Mouse (Mus musculus) forebrain, postnatal 0 days (tissue): ENCODE data around the gene Dscaml1. TPM values are rescaled to one million over a fixed set of nuclear protein-coding genes. Genes with fewer than 3 reads are reported as not detected.

Experiments
- ATAC-seq: fragments of 200-750 bp; cut with Nextera tagmentation; 2 replicates; pipeline ENCODE4 v1.8.0; 2017; ENCODE audit warnings: mild to moderate bottlenecking, moderate library complexity
- DNase-seq: peaks from one replicate; pipeline ENCODE4 v3.0.0-alpha.2; 2015
- H3K27ac ChIP-seq: fragments of 300-500 bp; sonication (generic); 2 replicates; pipeline ENCODE4 v1.5.1; 2014; ENCODE audit warnings: low read depth, mild to moderate bottlenecking, antibody characterized with exemption, low read length, moderate library complexity, mixed read lengths
- H3K27me3 ChIP-seq: fragments of 300-500 bp; sonication (generic); 2 replicates; pipeline ENCODE4 v1.6.1; 2014; ENCODE audit warnings: mild to moderate bottlenecking, low read length, mixed read lengths; ENCODE audit not compliant: insufficient read depth
- H3K36me3 ChIP-seq: fragments of 300-500 bp; sonication (generic); 2 replicates; pipeline ENCODE4 v1.6.1; 2014; ENCODE audit warnings: mild to moderate bottlenecking, moderate library complexity; ENCODE audit not compliant: insufficient read depth
- H3K4me1 ChIP-seq: fragments of 300-500 bp; sonication (generic); 2 replicates; pipeline ENCODE4 v1.6.1; 2014; ENCODE audit warnings: antibody characterized with exemption; ENCODE audit not compliant: insufficient read depth
- H3K4me2 ChIP-seq: fragments of 300-500 bp; sonication (generic); 2 replicates; pipeline ENCODE4 v1.6.1; 2014; ENCODE audit warnings: low read depth, mild to moderate bottlenecking, moderate library complexity
- H3K4me3 ChIP-seq: fragments of 300-500 bp; sonication (generic); 2 replicates; pipeline ENCODE4 v1.5.1; 2014; ENCODE audit warnings: low read depth, low read length, mixed read lengths
- H3K9ac ChIP-seq: fragments of 300-500 bp; sonication (generic); 2 replicates; pipeline ENCODE4 v1.6.1; 2014; ENCODE audit warnings: mild to moderate bottlenecking
- H3K9me3 ChIP-seq: fragments of 300-500 bp; sonication (generic); 2 replicates; pipeline ENCODE4 v1.6.1; 2016; ENCODE audit warnings: low read length
- CTCF ChIP-seq: sonication (generic); IDR thresholded peaks from 2 replicates; pipeline ENCODE4 v1.5.1; 2016; ENCODE audit warnings: antibody characterized with exemption, control low read depth, low read depth
- WGBS: fragments of 180-500 bp; shearing (Covaris S2); extraction: QIAGEN DNeasy Blood & Tissue Kit; methylation state at CpG from one replicate; pipeline ENCODE4 v1.1.7; 2014; 5-methylcytosine and 5-hydroxymethylcytosine counted together
- polyA plus RNA-seq: library from polyadenylated mRNA; unstranded; fragments of >200 nt; fragmentation: Nextera tagmentation; extraction: Ambion mirVana; gene quantifications from 2 replicates; pipeline ENCODE4 v1.2.1, GENCODE M21; 2015
- total RNA-seq: library from RNA; depleted of rRNA; stranded (reverse); fragments of >200 nt; gene quantifications from 2 replicates; pipeline ENCODE4 v1.2.3, GENCODE M21; 2014

Gene Dscaml1
- total and polyA plus RNA-seq, 2 experiments from 2014 or later, result 19.6 to 42.6 TPM

DNA sequence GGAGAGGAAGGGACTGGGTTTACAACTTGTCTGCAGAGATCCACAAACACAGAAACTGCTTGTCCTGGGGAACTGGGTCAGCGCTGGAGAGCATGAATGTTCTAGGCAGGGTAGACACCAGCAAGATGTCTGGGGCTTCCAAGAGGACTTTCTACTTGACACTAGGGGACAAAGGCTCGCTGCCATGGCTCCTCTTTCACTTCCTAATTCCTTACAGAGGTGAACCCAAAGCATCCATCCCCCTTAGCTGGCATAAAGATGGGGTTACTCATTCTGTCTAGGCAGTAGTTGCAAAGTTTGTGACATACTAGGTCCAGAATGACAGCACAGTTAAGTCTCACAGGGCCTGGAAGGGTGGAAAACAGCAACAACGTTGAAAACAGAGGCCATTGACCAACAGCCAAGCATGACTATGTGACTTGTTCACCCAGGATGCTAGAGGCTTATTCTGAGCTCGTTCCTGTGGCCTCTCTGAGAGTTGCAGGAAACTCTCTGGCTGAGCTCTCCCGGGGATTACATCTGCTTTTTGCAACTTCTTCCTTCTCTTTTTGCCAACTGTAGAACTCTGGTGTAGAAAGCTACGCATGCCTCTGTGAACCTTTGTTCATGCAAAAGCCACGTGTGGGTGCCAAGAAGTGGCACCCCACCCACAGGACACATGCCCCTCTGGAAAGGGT, 120.6 kb downstream of the Dscaml1 start:
- ATAC-seq (no peak), DNase-seq (no peak)
- H3K27me3 ChIP-seq, result no peaks in the 10 kb centered on the region
- no peaks in the 10 kb centered on the region for H3K36me3 ChIP-seq
- H3K9ac ChIP-seq, result no peak overlapping the region
- peaks cover 23% of the 10 kb centered on the region; the same call in 1 of the 2 replicates for H3K4me1 ChIP-seq
- no peaks in the 10 kb centered on the region for H3K9me3 ChIP-seq
- H3K4me3 ChIP-seq, result no peak overlapping the region
- 80% methylated on average over 7 of the region's 7 CpGs for WGBS
- H3K4me2 ChIP-seq, result no peak overlapping the region
- H3K27ac ChIP-seq, result no peak overlapping the region
- TF ChIP-seq CTCF, result no peak

DNA sequence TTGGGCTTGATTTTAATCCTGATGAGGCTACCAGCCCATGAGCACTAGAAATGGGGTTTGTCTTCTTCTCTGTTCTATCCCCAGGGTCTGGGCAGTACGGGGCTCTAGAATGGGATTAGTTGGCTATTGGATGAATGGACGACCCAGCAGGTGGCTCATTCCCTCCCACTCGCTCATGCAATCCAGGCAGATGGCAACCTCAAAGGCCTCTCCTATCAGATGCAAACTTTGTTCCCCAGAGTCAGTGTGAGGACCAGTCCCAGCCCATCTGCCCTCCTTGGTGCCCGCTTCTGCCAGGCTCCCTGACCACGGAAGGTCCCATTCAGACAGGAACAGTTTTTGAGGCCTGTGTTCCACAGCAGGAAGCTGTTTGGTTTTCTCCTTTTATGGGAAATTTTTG, 123.4 kb downstream of the Dscaml1 start:
- no peak overlapping the region for H3K9ac ChIP-seq
- no peak for DNase-seq
- 21% methylated on average over 5 of the region's 5 CpGs for WGBS
- no peak overlapping the region for H3K4me2 ChIP-seq
- no peaks in the 10 kb centered on the region for H3K27me3 ChIP-seq
- ATAC-seq, result peak; percentile 16; the same call in 1 of the 2 replicates
- H3K9me3 ChIP-seq, result no peaks in the 10 kb centered on the region
- H3K4me3 ChIP-seq, result no peak overlapping the region
- TF ChIP-seq CTCF, result no peak
- peak overlapping the region; percentile 80 for H3K27ac ChIP-seq
- H3K36me3 ChIP-seq, result no peaks in the 10 kb centered on the region
- H3K4me1 ChIP-seq, result peaks cover 25% of the 10 kb centered on the region; the same call in 1 of the 2 replicates

DNA sequence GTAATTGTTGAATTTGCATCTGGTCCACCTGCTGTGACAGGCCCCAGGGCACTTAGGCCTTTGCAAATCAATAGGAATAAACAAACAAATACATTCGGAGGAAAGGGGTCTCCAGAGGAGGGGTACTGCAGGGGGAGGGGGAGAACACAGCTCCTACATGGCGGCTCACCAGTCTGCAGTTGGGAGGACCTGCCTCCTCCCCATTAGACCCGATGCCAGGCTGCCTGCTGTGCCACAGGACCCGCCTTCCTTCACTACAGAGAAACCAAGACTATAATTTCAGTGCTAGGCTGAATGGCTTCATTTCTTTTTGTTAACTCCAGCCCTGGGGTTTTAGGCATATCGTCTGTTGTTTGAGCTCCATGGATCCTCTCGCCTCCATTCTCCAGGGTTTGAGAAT, 123.8 kb downstream of the Dscaml1 start:
- Histone ChIP-seq H3K9me3 (no peaks in the 10 kb centered on the region), H3K9ac (no peak overlapping the region; the same call in 1 of the 2 replicates), H3K27ac (peak overlapping the region; percentile 80), H3K27me3 (no peaks in the 10 kb centered on the region), H3K4me2 (no peak overlapping the region), H3K4me1 (peaks cover 29% of the 10 kb centered on the region; the same call in 1 of the 2 replicates), H3K36me3 (no peaks in the 10 kb centered on the region), H3K4me3 (no peak overlapping the region)
- DNase-seq, result peak; percentile 52
- TF ChIP-seq CTCF, result no peak
- WGBS, result 15% methylated on average over 6 of the region's 6 CpGs
- peak; percentile 76 for ATAC-seq

DNA sequence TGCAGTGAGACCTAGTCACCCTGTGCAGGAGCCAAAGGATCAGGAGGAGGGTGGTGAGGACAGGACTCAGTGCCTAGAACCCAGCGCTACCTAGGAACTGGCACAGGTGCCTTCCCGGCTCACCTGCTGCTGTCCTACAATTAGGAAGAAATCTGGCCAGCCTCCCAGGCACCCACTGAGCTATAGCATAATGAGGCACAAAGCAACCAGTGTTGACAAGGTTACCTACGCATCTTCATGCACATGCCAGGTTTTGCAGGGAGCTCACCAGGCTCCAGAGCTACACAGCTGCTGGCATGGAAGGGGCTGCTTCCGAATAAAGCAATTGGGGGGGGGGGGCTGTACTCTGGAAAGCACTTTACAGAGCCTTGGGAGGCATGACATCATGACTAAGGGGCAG, 124.2 kb downstream of the Dscaml1 start:
- ATAC-seq (peak; percentile 76), DNase-seq (peak; percentile 53)

DNA sequence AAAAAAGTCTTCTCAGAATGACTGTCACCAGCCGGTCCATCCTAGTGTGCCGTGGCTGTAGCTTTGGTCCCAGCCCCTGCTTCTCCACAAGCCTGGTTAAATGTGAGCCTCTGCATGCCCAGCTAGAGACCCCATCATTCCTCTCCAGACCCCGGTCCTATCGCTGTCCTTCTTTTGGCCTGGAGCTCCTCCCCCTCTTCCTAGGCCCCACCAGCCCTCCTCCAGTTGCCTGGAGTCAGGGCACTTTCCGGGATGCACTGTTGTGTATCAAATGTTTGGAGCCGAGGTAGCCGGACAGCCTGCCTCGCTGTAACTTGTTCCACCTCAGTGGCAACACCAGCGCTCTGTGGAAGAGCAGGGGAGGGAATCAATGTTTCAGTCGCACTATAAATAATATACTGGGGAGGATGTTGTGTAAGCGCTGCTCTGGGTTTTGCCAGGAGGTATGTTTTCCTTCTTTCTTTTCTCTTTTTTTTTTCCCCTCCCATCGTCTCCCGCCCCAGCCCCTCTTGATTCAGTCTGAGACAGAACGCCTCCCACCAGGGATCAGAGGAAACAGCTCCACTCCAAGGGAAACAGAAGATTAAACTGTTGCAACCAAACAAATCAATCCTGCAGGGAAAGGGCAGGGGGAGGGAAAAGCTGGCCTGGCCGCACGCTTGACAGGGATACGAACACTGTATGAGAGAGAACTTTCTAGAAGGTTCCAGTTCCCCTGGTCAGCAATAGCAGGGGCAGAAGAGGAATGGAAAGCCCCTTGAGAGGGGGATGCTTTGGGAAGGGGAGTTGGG, 128.8 kb downstream of the Dscaml1 start:
- Histone ChIP-seq H3K4me1 (peaks cover 13% of the 10 kb centered on the region; the same call in 1 of the 2 replicates), H3K4me2 (peak overlapping the region; percentile 13; the same call in 1 of the 2 replicates), H3K9ac (0 out of 2 replicates have a peak overlapping the region, but pooled peaks have one; percentile 3), H3K27ac (peak overlapping the region; percentile 21; the same call in 1 of the 2 replicates), H3K27me3 (no peaks in the 10 kb centered on the region), H3K36me3 (no peaks in the 10 kb centered on the region), H3K9me3 (no peaks in the 10 kb centered on the region), H3K4me3 (no peak overlapping the region)
- DNase-seq, result no peak
- no peak for TF ChIP-seq CTCF
- 21% methylated on average over 17 of the region's 17 CpGs for WGBS
- ATAC-seq, result no peak

More for the DNA sequence above, 124.2 kb downstream of the Dscaml1 start:
- no peak overlapping the region for H3K4me3 ChIP-seq
- no peaks in the 10 kb centered on the region for H3K36me3 ChIP-seq
- H3K27ac ChIP-seq, result peak overlapping the region; percentile 80
- TF ChIP-seq CTCF, result no peak
- H3K9ac ChIP-seq, result no peak overlapping the region
- H3K27me3 ChIP-seq, result no peaks in the 10 kb centered on the region
- no peaks in the 10 kb centered on the region for H3K9me3 ChIP-seq
- H3K4me2 ChIP-seq, result no peak overlapping the region
- H3K4me1 ChIP-seq, result peaks cover 30% of the 10 kb centered on the region; the same call in 1 of the 2 replicates
- WGBS, result 32% methylated on average over 4 of the region's 4 CpGs

DNA sequence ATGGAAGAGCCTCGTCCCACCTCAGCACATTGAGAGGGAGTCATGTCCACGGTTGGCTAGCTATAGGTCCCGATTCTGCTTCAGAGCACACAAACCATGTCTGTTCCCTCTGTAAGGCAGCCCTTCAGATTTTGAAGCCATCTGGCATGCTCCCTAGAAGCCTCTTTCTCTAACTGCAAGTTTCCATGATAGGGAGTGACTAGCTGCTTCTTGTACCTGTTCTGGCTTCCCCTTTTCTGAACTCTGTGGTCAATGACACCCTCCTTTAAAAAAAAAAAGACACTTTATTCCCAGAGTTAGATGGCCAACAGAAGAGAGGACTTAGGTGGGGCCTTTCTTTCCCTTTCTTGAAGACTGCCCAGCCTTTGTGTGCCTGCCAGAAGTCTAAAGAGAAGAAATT, 130.5 kb downstream of the Dscaml1 start:
- Histone ChIP-seq H3K9ac (no peak overlapping the region), H3K36me3 (no peaks in the 10 kb centered on the region), H3K27me3 (no peaks in the 10 kb centered on the region), H3K27ac (no peak overlapping the region), H3K9me3 (no peaks in the 10 kb centered on the region), H3K4me2 (no peak overlapping the region), H3K4me3 (no peak overlapping the region), H3K4me1 (peaks cover 11% of the 10 kb centered on the region; the same call in 1 of the 2 replicates)
- DNase-seq (no peak), ATAC-seq (no peak)
- no peak for TF ChIP-seq CTCF
- 88% methylated on average over 3 of the region's 3 CpGs for WGBS

DNA sequence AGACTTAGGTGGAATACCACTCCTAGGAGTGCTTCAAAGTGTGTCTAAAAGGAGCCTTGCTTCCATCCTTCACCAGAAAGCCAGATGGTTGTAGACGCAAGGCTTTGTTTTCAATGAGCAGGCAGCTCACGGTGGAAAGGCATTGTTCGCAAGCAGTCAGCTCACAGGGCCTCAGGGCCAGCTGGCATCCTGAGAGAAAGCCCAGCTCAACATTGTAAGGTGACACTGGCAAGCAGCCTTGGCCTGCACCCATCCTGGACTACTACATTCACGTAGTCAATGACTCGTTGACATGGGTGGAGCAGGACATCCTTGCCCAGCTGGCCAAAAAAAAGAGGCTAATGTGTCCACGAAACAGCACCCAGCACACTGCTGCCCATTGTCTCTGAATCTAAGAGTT, 134.6 kb downstream of the Dscaml1 start:
- H3K9ac ChIP-seq, result no peak overlapping the region
- H3K36me3 ChIP-seq, result no peaks in the 10 kb centered on the region
- H3K4me3 ChIP-seq, result no peak overlapping the region
- no peak overlapping the region for H3K27ac ChIP-seq
- no peak for TF ChIP-seq CTCF
- WGBS, result 33% methylated on average over 6 of the region's 6 CpGs
- no peak for ATAC-seq
- H3K9me3 ChIP-seq, result no peaks in the 10 kb centered on the region
- no peak for DNase-seq
- H3K4me2 ChIP-seq, result no peak overlapping the region
- no peaks in the 10 kb centered on the region for H3K27me3 ChIP-seq
- no peaks in the 10 kb centered on the region for H3K4me1 ChIP-seq
